In genomic region chr4:139310899-139311701, GRCm38 (mm10) we compare ENCODE assay signal across 8 mouse cellular contexts. TPM values are rescaled to one million over a fixed set of nuclear protein-coding genes. Genes with fewer than 3 reads are reported as not detected.
A peak's percentile ranks its signal among the peaks of the same experiment; 100 is the strongest.
DNase-seq lines count a peak whose midpoint lies in the region; ATAC-seq lines count a peak whose summit lies in the region.

No protein-coding gene starts in this region.

- H3K4me1 ChIP-seq in megakaryocyte, embryonic 14.5 days: peaks cover 51% of the 10 kb centered on the region
- peaks cover 19% of the 10 kb centered on the region for H3K4me1 ChIP-seq in hindbrain, embryonic 14.5 days (replicated peaks; ENCODE audit: control insufficient read depth, insufficient read depth, low read length)
- peaks cover 41% of the 10 kb centered on the region for H3K4me1 ChIP-seq in liver, embryonic 13.5 days (replicated peaks)

- peak overlapping the region; percentile 97 for H3K4me2 ChIP-seq in hindbrain, embryonic 14.5 days (replicated peaks)
- peak overlapping the region; percentile 100 for H3K4me2 ChIP-seq in liver, embryonic 13.5 days

- peak overlapping the region; percentile 97 for H3K4me3 ChIP-seq in megakaryocyte, embryonic 14.5 days (replicated peaks)
- H3K4me3 ChIP-seq in hindbrain, embryonic 14.5 days (replicated peaks; ENCODE audit: low read length): peak overlapping the region; percentile 91
- peak overlapping the region; percentile 88 for H3K4me3 ChIP-seq in liver, embryonic 13.5 days (replicated peaks)

- H3K9me3 ChIP-seq in megakaryocyte, embryonic 14.5 days: no peaks in the 10 kb centered on the region
- H3K9me3 ChIP-seq in hindbrain, embryonic 14.5 days (ENCODE audit: control insufficient read depth, low read length): no peaks in the 10 kb centered on the region
- H3K9me3 ChIP-seq in liver, embryonic 13.5 days (replicated peaks): no peaks in the 10 kb centered on the region

- no peak for DNase-seq in hindbrain, embryonic 14.5 days (ENCODE audit: low spot score)
- no peak for DNase-seq in liver, embryonic 13.5 days
- no peak for DNase-seq in adrenal gland, postnatal 14 days
- DNase-seq in frontal cortex, adult 2 months (ENCODE audit: extremely low spot score in 1 of 2, low spot score in 1 of 2): no peak
- no peak for DNase-seq in right cerebral cortex, postnatal 36 days (ENCODE audit: low spot score in 2 of 2)

- peak overlapping the region; percentile 86 for H3K9ac ChIP-seq in hindbrain, embryonic 14.5 days
- H3K9ac ChIP-seq in liver, embryonic 13.5 days: peak overlapping the region; percentile 90

- H3K27me3 ChIP-seq in megakaryocyte, embryonic 14.5 days (replicated peaks): peaks cover 19% of the 10 kb centered on the region
- H3K27me3 ChIP-seq in hindbrain, embryonic 14.5 days (ENCODE audit: control insufficient read depth, insufficient read depth, low read length): no peaks in the 10 kb centered on the region; the same call in 1 of the 2 replicates
- H3K27me3 ChIP-seq in liver, embryonic 13.5 days: 0 out of 2 replicates have a peak, but pooled peaks cover 4% of the 10 kb centered on the region

- peaks cover 46% of the 10 kb centered on the region for H3K36me3 ChIP-seq in megakaryocyte, embryonic 14.5 days (replicated peaks; ENCODE audit: low read length)
- H3K36me3 ChIP-seq in hindbrain, embryonic 14.5 days (replicated peaks; ENCODE audit: control insufficient read depth, insufficient read depth): peaks cover 26% of the 10 kb centered on the region
- H3K36me3 ChIP-seq in liver, embryonic 13.5 days: peaks cover 11% of the 10 kb centered on the region

- ATAC-seq in megakaryocyte, adult 5-6 weeks (ENCODE audit: poor library complexity, severe bottlenecking): no peak
- peak; percentile 8; the same call in 1 of the 2 replicates for ATAC-seq in common myeloid progenitor, adult 5-6 weeks (replicated peaks; ENCODE audit: low read depth, poor library complexity, severe bottlenecking)
- ATAC-seq in hindbrain, embryonic 14.5 days (ENCODE audit: low FRiP score): peak; percentile 72
- peak; percentile 57 for ATAC-seq in liver, embryonic 13.5 days (ENCODE audit: low read depth)

- WGBS in hindbrain, embryonic 14.5 days: 1% methylated on average over 50 of the region's 53 CpGs
- WGBS in liver, embryonic 13.5 days (ENCODE audit: insufficient replicate concordance): 1% methylated on average over 53 of the region's 53 CpGs

- peak overlapping the region; percentile 71 for H3K27ac ChIP-seq in hindbrain, embryonic 14.5 days
- H3K27ac ChIP-seq in liver, embryonic 13.5 days: peak overlapping the region; percentile 53

RNA-seq across cellular contexts. Expression of gene Akr7a5, which starts 0.6 kb away (rescaled TPM):
- 35.7 and 43.6 TPM in 2 replicates for polyA plus RNA-seq in megakaryocyte, embryonic 14.5 days (2012; ENCODE audit: insufficient read depth, low replicate concordance)
- 3.9 and 4.2 TPM in 2 replicates for total RNA-seq in megakaryocyte, adult 5-6 weeks (2015)
- total RNA-seq in megakaryocyte, adult 5-6 weeks (2017): 5.8 and 7.1 TPM in 2 replicates
- 10.6 and 12.4 TPM in 2 replicates for total RNA-seq in common myeloid progenitor, adult 5-6 weeks (2017)
- 57.6 and 58.7 TPM in 2 replicates for polyA plus RNA-seq in hindbrain, embryonic 14.5 days (2014; fragmentation: Nextera tagmentation; extraction: Ambion mirVana)
- 39.8 and 40.0 TPM in 2 replicates for polyA plus RNA-seq in liver, embryonic 13.5 days (2015; fragmentation: Nextera tagmentation; extraction: Ambion mirVana)
- 61.0 and 62.5 TPM in 2 replicates for total RNA-seq in adrenal gland, postnatal 14 days (2021)
- polyA plus RNA-seq in frontal cortex, adult 2 months (2012; rRNA removed): 17.7 and 17.8 TPM in 2 replicates

RNA-seq across cellular contexts. Expression of gene Pqlc2, which starts 0.6 kb away (rescaled TPM):
- polyA plus RNA-seq in megakaryocyte, embryonic 14.5 days (2012; ENCODE audit: insufficient read depth, low replicate concordance): 26.5 and 33.4 TPM in 2 replicates
- 9.8 and 11.1 TPM in 2 replicates for total RNA-seq in megakaryocyte, adult 5-6 weeks (2015)
- 12.8 and 16.1 TPM in 2 replicates for total RNA-seq in megakaryocyte, adult 5-6 weeks (2017)
- 2.6 and 3.6 TPM in 2 replicates for total RNA-seq in common myeloid progenitor, adult 5-6 weeks (2017)
- 10.0 and 13.3 TPM in 2 replicates for polyA plus RNA-seq in hindbrain, embryonic 14.5 days (2014; fragmentation: Nextera tagmentation; extraction: Ambion mirVana)
- 9.7 and 10.3 TPM in 2 replicates for polyA plus RNA-seq in liver, embryonic 13.5 days (2015; fragmentation: Nextera tagmentation; extraction: Ambion mirVana)
- 7.5 and 10.0 TPM in 2 replicates for total RNA-seq in adrenal gland, postnatal 14 days (2021)
- 19.6 and 19.7 TPM in 2 replicates for polyA plus RNA-seq in frontal cortex, adult 2 months (2012; rRNA removed)

RNA-seq across cellular contexts. Expression of gene Mrto4, which starts 41.3 kb away (rescaled TPM):
- polyA plus RNA-seq in megakaryocyte, embryonic 14.5 days (2012; ENCODE audit: insufficient read depth, low replicate concordance): 38.8 and 55.8 TPM in 2 replicates
- 47.1 and 52.4 TPM in 2 replicates for total RNA-seq in megakaryocyte, adult 5-6 weeks (2015)
- total RNA-seq in megakaryocyte, adult 5-6 weeks (2017): 23.7 and 33.9 TPM in 2 replicates
- total RNA-seq in common myeloid progenitor, adult 5-6 weeks (2017): 62.4 and 68.3 TPM in 2 replicates
- 65.7 and 74.2 TPM in 2 replicates for polyA plus RNA-seq in hindbrain, embryonic 14.5 days (2014; fragmentation: Nextera tagmentation; extraction: Ambion mirVana)
- 141 and 147 TPM in 2 replicates for polyA plus RNA-seq in liver, embryonic 13.5 days (2015; fragmentation: Nextera tagmentation; extraction: Ambion mirVana)
- total RNA-seq in adrenal gland, postnatal 14 days (2021): 55.0 and 64.9 TPM in 2 replicates
- 52.7 and 53.6 TPM in 2 replicates for polyA plus RNA-seq in frontal cortex, adult 2 months (2012; rRNA removed)

RNA-seq across cellular contexts. Expression of gene Emc1, which starts 41.3 kb away (rescaled TPM):
- polyA plus RNA-seq in megakaryocyte, embryonic 14.5 days (2012; ENCODE audit: insufficient read depth, low replicate concordance): 2.2 and 3.3 TPM in 2 replicates
- total RNA-seq in megakaryocyte, adult 5-6 weeks (2015): 13.0 and 14.5 TPM in 2 replicates
- 32.3 and 37.8 TPM in 2 replicates for total RNA-seq in megakaryocyte, adult 5-6 weeks (2017)
- total RNA-seq in common myeloid progenitor, adult 5-6 weeks (2017): 30.5 and 43.8 TPM in 2 replicates
- polyA plus RNA-seq in hindbrain, embryonic 14.5 days (2014; fragmentation: Nextera tagmentation; extraction: Ambion mirVana): 35.1 and 36.8 TPM in 2 replicates
- polyA plus RNA-seq in liver, embryonic 13.5 days (2015; fragmentation: Nextera tagmentation; extraction: Ambion mirVana): 15.4 and 17.8 TPM in 2 replicates
- total RNA-seq in adrenal gland, postnatal 14 days (2021): 41.2 and 43.1 TPM in 2 replicates
- 68.3 and 71.0 TPM in 2 replicates for polyA plus RNA-seq in frontal cortex, adult 2 months (2012; rRNA removed)

RNA-seq across cellular contexts. Expression of gene Ubr4, which starts 41.3 kb away (rescaled TPM):
- polyA plus RNA-seq in megakaryocyte, embryonic 14.5 days (2012; ENCODE audit: insufficient read depth, low replicate concordance): 58.6 and 69.3 TPM in 2 replicates
- total RNA-seq in megakaryocyte, adult 5-6 weeks (2015): 59.0 and 73.3 TPM in 2 replicates
- total RNA-seq in megakaryocyte, adult 5-6 weeks (2017): 49.1 and 66.8 TPM in 2 replicates
- 62.5 and 91.7 TPM in 2 replicates for total RNA-seq in common myeloid progenitor, adult 5-6 weeks (2017)
- 95.5 and 100 TPM in 2 replicates for polyA plus RNA-seq in hindbrain, embryonic 14.5 days (2014; fragmentation: Nextera tagmentation; extraction: Ambion mirVana)
- 33.8 and 34.5 TPM in 2 replicates for polyA plus RNA-seq in liver, embryonic 13.5 days (2015; fragmentation: Nextera tagmentation; extraction: Ambion mirVana)
- 124 and 133 TPM in 2 replicates for total RNA-seq in adrenal gland, postnatal 14 days (2021)
- 177 and 186 TPM in 2 replicates for polyA plus RNA-seq in frontal cortex, adult 2 months (2012; rRNA removed)
